Mouse (Mus musculus): ENCODE measurements at regions not wholly inside any gene's neighbourhood (a gene's known extent, or its start where the extent isn't known, plus 50 kb on each side); places are given as distances from the start of the nearest gene placed in this dataset.

- ATAC-seq (ENCODE audit: low FRiP score) = no peak
- Histone ChIP-seq H3K4me1 (no peaks in the 10 kb centered on the region), H3K36me3 (no peaks in the 10 kb centered on the region), H3K4me2 (replicated peaks) (no peak overlapping the region), H3K4me3 (no peak overlapping the region), H3K9ac (no peak overlapping the region), H3K9me3 (replicated peaks) (no peaks in the 10 kb centered on the region), H3K27me3 (no peaks in the 10 kb centered on the region), H3K27ac (no peak overlapping the region)
- 92% methylated on average over 6 of the region's 6 CpGs for WGBS
Observed at GRCm38 (mm10) chr6:26709324-26709723, 900.3 kb upstream of the Pot1a start.

- no peak overlapping the region for H3K4me3 ChIP-seq
- H3K27me3 ChIP-seq = no peaks in the 10 kb centered on the region
- ATAC-seq (ENCODE audit: low FRiP score) = no peak
- H3K27ac ChIP-seq = no peak overlapping the region
- no peaks in the 10 kb centered on the region for H3K4me1 ChIP-seq
- H3K9ac ChIP-seq = no peak overlapping the region
- WGBS = 84% methylated on average over 4 of the region's 4 CpGs
- no peaks in the 10 kb centered on the region for H3K9me3 ChIP-seq (replicated peaks)
- H3K4me2 ChIP-seq (replicated peaks) = no peak overlapping the region
- H3K36me3 ChIP-seq = no peaks in the 10 kb centered on the region
Observed at GRCm38 (mm10) chr6:26708880-26709279, 899.8 kb upstream of the Pot1a start.

- Histone ChIP-seq H3K9me3 (replicated peaks) (no peaks in the 10 kb centered on the region), H3K27me3 (no peaks in the 10 kb centered on the region), H3K9ac (no peak overlapping the region), H3K27ac (no peak overlapping the region), H3K4me2 (replicated peaks) (no peak overlapping the region), H3K36me3 (no peaks in the 10 kb centered on the region), H3K4me3 (no peak overlapping the region), H3K4me1 (no peaks in the 10 kb centered on the region)
- WGBS = 88% methylated on average over 5 of the region's 5 CpGs
- peak; percentile 66 for ATAC-seq (ENCODE audit: low FRiP score)
Observed at GRCm38 (mm10) chr6:26707974-26708867, 899.2 kb upstream of the Pot1a start.
